Mouse (Mus musculus) G1E (cell line): ENCODE results near the gene Sept3.

Experiments used
- CTCF ChIP-seq: IDR thresholded peaks from 2 replicates; pipeline ENCODE4 v1.5.1; 2012; ENCODE audit warnings: low read depth, low read length, inconsistent platforms, mixed read lengths
- POLR2AphosphoS5 ChIP-seq: IDR thresholded peaks from 2 replicates; pipeline ENCODE4 v1.6.1; 2012; ENCODE audit warnings: low read depth, low read length, inconsistent platforms; ENCODE audit not compliant: insufficient replicate concordance

DNA sequence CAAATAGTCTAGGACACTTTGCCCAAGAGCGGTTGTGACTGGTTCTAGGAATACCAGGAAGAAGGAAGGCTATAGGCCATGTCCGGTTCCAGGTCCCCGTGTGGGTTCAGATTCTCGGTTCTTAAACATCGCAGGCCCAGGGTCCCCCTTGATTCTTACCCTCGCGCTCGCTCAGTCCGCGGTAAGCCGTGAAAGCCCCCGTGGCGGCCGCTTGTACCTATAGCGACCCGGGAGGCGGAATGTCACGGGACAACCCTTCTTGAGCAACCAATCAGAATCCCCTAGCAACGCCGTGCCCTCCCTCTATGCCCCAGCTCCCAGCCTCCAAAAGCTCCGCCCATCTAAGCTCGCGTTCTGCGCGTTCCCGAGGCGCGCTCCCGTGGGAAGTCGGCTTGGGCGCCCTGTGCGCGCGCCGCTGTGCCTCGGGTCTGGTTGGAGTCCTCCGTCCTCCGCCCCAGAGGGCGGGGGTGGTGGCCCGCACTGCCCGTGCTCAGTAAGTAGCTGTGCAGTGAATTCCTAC lies 64.0 kb downstream of the Sept3 start, which contains the start of the genes Naga, Pheta2 and Smdt1:
- no peak for TF ChIP-seq CTCF
- no peak for TF ChIP-seq POLR2AphosphoS5
